Comparison of ENCODE assay signal across 8 mouse cellular contexts in genomic region chr1:45767533-45767932, GRCm38 (mm10). TPM values are rescaled to one million over a fixed set of nuclear protein-coding genes. Genes with fewer than 3 reads are reported as not detected.
DNase-seq lines count a peak whose midpoint lies in the region; ATAC-seq and TF ChIP-seq lines count a peak whose summit lies in the region.
"Had no signal": no experiment of that assay in that cellular context is flagged by ENCODE, and none has a peak within 500 bp of the region (broad histone marks: within the 10 kb centered on the region; RNA-seq: fewer than 3 reads in every experiment).

No protein-coding gene starts in this region.

- H3K4me1 ChIP-seq in midbrain, postnatal 0 days (ENCODE audit: insufficient read depth, low read length), result no peaks in the 10 kb centered on the region
- H3K4me1 ChIP-seq in midbrain, embryonic 15.5 days, result no peaks in the 10 kb centered on the region
- H3K4me1 ChIP-seq in embryonic facial prominence, embryonic 10.5 days, result peaks cover 19% of the 10 kb centered on the region
- 0 out of 2 replicates have a peak, but pooled peaks cover 3% of the 10 kb centered on the region for H3K4me1 ChIP-seq in lung, embryonic 16.5 days (replicated peaks; ENCODE audit: control insufficient read depth, insufficient read depth, low read length)

- H3K9me3 ChIP-seq in midbrain, postnatal 0 days (ENCODE audit: low read length), result no peaks in the 10 kb centered on the region
- H3K9me3 ChIP-seq in midbrain, embryonic 15.5 days, result no peaks in the 10 kb centered on the region
- peaks cover 12% of the 10 kb centered on the region; the same call in 1 of the 2 replicates for H3K9me3 ChIP-seq in embryonic facial prominence, embryonic 10.5 days
- no peaks in the 10 kb centered on the region for H3K9me3 ChIP-seq in lung, embryonic 16.5 days (ENCODE audit: control insufficient read depth, low read length)

- WGBS in midbrain, postnatal 0 days, result 72% methylated on average over 5 of the region's 5 CpGs
- WGBS in midbrain, embryonic 15.5 days, result 77% methylated on average over 5 of the region's 5 CpGs
- WGBS in embryonic facial prominence, embryonic 10.5 days, result 36% methylated on average over 5 of the region's 5 CpGs
- 47% methylated on average over 5 of the region's 5 CpGs for WGBS in lung, embryonic 16.5 days

- TF ChIP-seq CTCF in midbrain, postnatal 0 days (IDR thresholded peaks at IDR 0.05), result no peak

- no peak overlapping the region for H3K9ac ChIP-seq in midbrain, postnatal 0 days (replicated peaks; ENCODE audit: low read length, poor library complexity, severe bottlenecking)
- no peak overlapping the region for H3K9ac ChIP-seq in midbrain, embryonic 15.5 days
- H3K9ac ChIP-seq in lung, embryonic 16.5 days (ENCODE audit: low read length), result no peak overlapping the region

- no peak overlapping the region for H3K27ac ChIP-seq in midbrain, postnatal 0 days (ENCODE audit: low read depth, low read length)
- no peak overlapping the region for H3K27ac ChIP-seq in midbrain, embryonic 15.5 days
- H3K27ac ChIP-seq in embryonic facial prominence, embryonic 10.5 days (replicated peaks), result peak overlapping the region; percentile 83
- H3K27ac ChIP-seq in lung, embryonic 16.5 days (ENCODE audit: low read length), result peak overlapping the region; percentile 51

- H3K4me2 ChIP-seq in midbrain, postnatal 0 days (ENCODE audit: low read depth, low read length, poor library complexity, severe bottlenecking), result no peak overlapping the region
- no peak overlapping the region for H3K4me2 ChIP-seq in midbrain, embryonic 15.5 days
- H3K4me2 ChIP-seq in lung, embryonic 16.5 days (ENCODE audit: low read depth, low read length), result no peak overlapping the region

- DNase-seq in midbrain, postnatal 0 days (ENCODE audit: low spot score), result peak; percentile 2
- peak; percentile 66 for DNase-seq in embryonic facial prominence, embryonic 10.5 days (ENCODE audit: low spot score)
- DNase-seq in gastrocnemius, postnatal 14 days, result peak; percentile 54
- no peak for DNase-seq in thymus, postnatal 36 days
- DNase-seq: cerebellum, adult 9-10 months had no signal

- H3K36me3 ChIP-seq in midbrain, postnatal 0 days (ENCODE audit: insufficient read depth, low read length), result no peaks in the 10 kb centered on the region
- no peaks in the 10 kb centered on the region for H3K36me3 ChIP-seq in midbrain, embryonic 15.5 days (replicated peaks)
- peaks cover 5% of the 10 kb centered on the region for H3K36me3 ChIP-seq in embryonic facial prominence, embryonic 10.5 days (replicated peaks)
- no peaks in the 10 kb centered on the region for H3K36me3 ChIP-seq in lung, embryonic 16.5 days (ENCODE audit: control insufficient read depth, insufficient read depth, low read length)

- H3K4me3 ChIP-seq in midbrain, postnatal 0 days (ENCODE audit: low read depth, low read length), result no peak overlapping the region
- no peak overlapping the region for H3K4me3 ChIP-seq in midbrain, embryonic 15.5 days
- H3K4me3 ChIP-seq in embryonic facial prominence, embryonic 10.5 days, result no peak overlapping the region
- no peak overlapping the region for H3K4me3 ChIP-seq in lung, embryonic 16.5 days (ENCODE audit: low read length)

- no peaks in the 10 kb centered on the region for H3K27me3 ChIP-seq in midbrain, postnatal 0 days (ENCODE audit: insufficient read depth, low read length)
- no peaks in the 10 kb centered on the region for H3K27me3 ChIP-seq in midbrain, embryonic 15.5 days (replicated peaks)
- H3K27me3 ChIP-seq in embryonic facial prominence, embryonic 10.5 days (replicated peaks; ENCODE audit: low read depth, poor library complexity, severe bottlenecking), result no peaks in the 10 kb centered on the region
- no peaks in the 10 kb centered on the region for H3K27me3 ChIP-seq in lung, embryonic 16.5 days (ENCODE audit: control insufficient read depth, insufficient read depth, low read depth, low read length)

- intact Hi-C loops in gastrocnemius, postnatal 14 days (cut with DNase I; ENCODE audit: low total_unique reads), result loop anchor here (5.0 kb wide), 1 partner anchor 335 kb away; no protein-coding TSS in a partner anchor

- no peak for ATAC-seq in midbrain, postnatal 0 days (ENCODE audit: low FRiP score)
- ATAC-seq in midbrain, embryonic 15.5 days (replicated peaks), result no peak
- ATAC-seq in lung, embryonic 16.5 days (ENCODE audit: low read depth), result no peak
- ATAC-seq in megakaryocyte, adult 5-6 weeks (ENCODE audit: poor library complexity, severe bottlenecking), result no peak

RNA-seq across cellular contexts. Expression of gene Wdr75, which starts 27.4 kb away (rescaled TPM):
- total RNA-seq in midbrain, postnatal 0 days (2014; rRNA removed), result 159 and 237 TPM in 2 replicates
- 36.6 and 38.1 TPM in 2 replicates for polyA plus RNA-seq in midbrain, postnatal 0 days (2015; fragmentation: Nextera tagmentation; extraction: Ambion mirVana)
- 56.2 and 60.0 TPM in 2 replicates for polyA plus RNA-seq in midbrain, embryonic 15.5 days (2015; fragmentation: Nextera tagmentation; extraction: Ambion mirVana)
- polyA plus RNA-seq in embryonic facial prominence, embryonic 10.5 days (2016; fragmentation: Nextera tagmentation; extraction: Ambion mirVana), result 96.0 and 103 TPM in 2 replicates
- total RNA-seq in gastrocnemius, postnatal 14 days (2021), result 10 to 100 TPM; 17.5 to 20.8 TPM
- 58.4 and 61.9 TPM in 2 replicates for polyA plus RNA-seq in lung, embryonic 16.5 days (2015; fragmentation: Nextera tagmentation; extraction: Ambion mirVana)
- 35.8 and 39.9 TPM in 2 replicates for total RNA-seq in megakaryocyte, adult 5-6 weeks (2015)
- total RNA-seq in megakaryocyte, adult 5-6 weeks (2017), result 17.0 and 27.2 TPM in 2 replicates

Comparison
In these comparisons a context has a peak if more than half of its experiments do, and no peak if none do; other contexts are left out.
1. DNase-seq: peak in midbrain, postnatal 0 days (single experiment), embryonic facial prominence, embryonic 10.5 days (single experiment) and gastrocnemius, postnatal 14 days (single experiment); none in thymus, postnatal 36 days (0 of 2).
2. H3K27ac ChIP-seq: peak in embryonic facial prominence, embryonic 10.5 days (single experiment) and lung, embryonic 16.5 days (single experiment); none in midbrain, postnatal 0 days (single experiment) and midbrain, embryonic 15.5 days (single experiment).